Mouse (Mus musculus) adrenal gland, postnatal 36 days (tissue): ENCODE data around the gene Prkag1. TPM values are rescaled to one million over a fixed set of nuclear protein-coding genes. Genes with fewer than 3 reads are reported as not detected.
"Not testable (repeated sequence)": the region's sequence is repeated elsewhere in the genome, so short reads cannot be mapped to it uniquely, and the experiment has no call there.

Experiments
- DNase-seq, 2 experiments: peaks; one replicate each; pipeline ENCODE4 v3.0.0; 2021; ENCODE audit warnings: mixed read lengths in 1 of 2
- total RNA-seq, 2 experiments: library from RNA; stranded (reverse); gene quantifications; 2 replicates each; pipeline ENCODE4 v1.2.3; 2021

Gene Prkag1
- total RNA-seq, 2 experiments from 2014 or later: 68.3 to 87.0 TPM

DNA sequence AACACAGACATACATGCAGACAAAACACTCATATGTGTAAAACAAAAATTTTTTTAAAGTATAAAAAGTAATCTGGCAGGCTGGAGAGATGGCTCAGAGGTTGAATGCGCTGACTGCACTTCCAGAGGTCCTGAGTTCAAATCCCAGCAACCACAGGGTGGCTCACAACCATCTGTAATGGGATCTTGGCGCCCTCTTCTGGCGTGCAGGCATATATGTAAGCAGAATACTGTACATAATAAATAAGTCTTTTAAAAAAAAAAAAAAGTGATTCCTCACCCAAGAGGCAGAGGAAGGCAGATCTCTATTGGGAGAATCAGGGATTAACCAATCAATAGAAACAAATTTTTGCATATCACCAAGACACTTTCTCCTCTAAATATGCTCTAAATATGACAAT, 7.9 kb downstream of the Prkag1 start:
- DNase-seq: no peak

DNA sequence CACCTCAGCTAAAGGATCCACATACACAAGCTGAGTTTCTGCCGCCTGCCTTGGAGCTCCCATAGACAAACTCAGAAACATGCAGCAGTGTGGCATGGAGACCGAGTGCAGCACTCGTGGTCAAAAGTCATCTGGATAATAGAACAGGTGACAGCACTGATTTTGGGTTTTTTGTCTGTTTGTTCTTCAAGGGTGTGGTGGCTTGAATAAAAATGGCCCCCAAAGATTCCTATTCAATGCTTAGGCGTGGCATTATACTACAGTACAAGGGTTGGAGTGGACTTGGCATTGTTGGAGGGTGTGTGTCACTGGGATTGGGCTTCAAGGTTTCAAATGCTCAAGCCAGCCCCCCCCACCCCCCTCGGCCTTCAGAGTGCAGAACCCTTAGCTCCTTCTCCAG, 9.2 kb downstream of the Prkag1 start:
- no peak for DNase-seq

DNA sequence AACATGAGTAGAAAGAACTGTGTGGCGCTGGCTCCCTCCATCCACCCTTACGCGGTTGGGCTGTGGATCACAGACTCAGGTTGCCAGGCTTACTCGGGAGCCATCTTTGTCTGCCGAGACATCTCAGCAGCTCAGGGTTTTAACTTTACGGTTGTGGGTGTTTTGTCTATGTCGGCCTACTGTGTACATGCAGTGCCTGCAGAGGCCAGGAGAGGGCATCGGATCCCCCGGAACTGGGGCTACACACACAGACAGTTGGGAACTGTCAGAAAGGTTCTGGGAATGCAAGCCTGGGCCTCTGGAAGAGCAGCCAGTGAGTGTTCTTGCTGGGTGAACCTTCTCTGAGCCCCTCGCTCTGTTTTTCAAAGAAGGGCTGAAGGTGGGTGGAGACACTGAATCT, 9.9 kb downstream of the Prkag1 start:
- DNase-seq: peak in 1 of 2 experiments; percentile 46

DNA sequence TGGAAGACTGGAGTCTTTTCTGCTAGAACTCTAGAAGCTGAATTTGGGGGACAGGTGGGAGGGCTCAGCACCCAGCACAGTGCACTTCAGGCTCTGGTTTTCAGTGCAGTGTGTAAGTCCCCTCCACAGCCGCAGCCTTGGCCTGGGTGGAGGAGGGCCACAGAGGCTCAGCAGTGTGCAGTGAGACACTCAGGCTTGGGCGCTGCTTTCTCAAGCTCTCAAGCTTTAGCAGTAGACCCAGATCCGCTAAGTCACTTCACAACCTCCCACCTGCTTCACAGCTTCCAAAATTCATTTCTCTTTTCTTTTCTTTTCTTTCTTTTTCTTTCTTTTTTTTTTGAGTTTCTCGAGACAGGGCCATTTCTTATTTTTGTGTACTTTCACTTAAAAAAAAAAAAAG, 10.4 kb downstream of the Prkag1 start:
- DNase-seq: no peak

DNA sequence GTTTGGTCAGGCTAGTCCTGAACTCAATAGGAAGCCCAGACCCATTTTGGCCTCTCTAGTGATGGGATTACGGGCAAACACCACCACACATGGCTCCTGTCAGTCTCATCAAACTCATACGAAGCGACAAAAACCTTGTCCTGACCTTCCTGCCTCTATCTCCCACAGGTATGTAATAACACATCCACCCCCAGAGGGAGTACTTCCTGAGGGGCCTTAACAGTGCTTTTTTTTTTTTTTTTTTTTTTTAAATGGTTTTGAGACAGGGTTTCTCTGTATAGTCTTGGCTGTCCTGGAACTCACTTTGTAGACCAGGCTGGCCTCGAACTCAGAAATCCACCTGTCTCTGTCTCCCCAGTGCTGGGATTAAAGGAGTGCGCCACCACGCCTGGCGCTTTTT, 13.2 kb downstream of the Prkag1 start:
- no peak for DNase-seq

DNA sequence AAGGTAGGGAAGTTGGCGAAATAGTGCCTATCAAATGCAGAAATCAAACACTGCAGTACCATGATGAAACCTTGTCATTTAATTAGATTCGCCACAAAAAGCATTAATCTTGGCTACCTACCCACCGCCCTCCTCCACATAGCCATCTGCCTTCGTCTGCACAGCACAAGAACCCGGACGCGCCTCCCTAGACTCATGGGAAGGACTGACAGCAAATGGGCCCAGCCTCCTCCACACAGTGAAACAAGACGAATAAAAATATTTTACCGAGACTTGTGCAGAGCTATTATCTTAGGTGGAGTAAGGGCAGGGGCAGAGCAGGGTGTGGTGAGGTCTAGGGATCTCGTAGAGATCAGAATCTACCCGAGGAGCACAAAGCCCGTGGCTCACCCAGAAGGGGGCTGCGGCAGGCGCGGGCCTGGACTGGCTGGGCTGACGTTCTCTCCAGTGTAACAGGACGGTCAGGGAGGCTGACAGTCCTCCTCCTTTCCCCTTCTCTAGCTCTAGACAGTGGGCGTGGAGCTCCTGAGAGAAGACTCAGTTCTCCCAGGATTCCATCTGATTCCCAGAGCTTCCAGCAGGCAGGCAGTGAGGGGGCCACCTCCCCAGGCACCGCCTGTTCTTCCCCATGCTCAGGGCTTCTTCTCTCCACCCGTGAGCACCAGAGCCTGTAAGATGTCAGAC, 18.4 kb downstream of the Prkag1 start:
- DNase-seq: no peak

DNA sequence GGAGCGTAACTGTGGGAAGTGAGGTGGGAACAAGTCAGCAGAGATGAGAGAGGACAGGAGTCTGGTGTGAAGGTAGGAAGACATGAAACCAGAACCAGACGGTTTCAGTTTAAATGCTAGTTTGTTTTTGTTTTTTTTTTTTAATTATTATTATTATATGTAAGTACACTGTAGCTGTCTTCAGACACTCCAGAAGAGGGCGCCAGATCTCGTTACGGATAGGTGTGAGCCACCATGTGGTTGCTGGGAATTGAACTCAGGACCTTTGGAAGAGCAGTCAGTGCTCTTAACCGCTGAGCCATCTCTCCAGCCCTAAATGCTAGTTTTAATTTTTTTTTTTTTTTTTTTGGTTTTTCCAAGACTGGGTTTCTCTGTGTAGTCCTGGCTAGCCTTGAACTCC, 21.1 kb downstream of the Prkag1 start:
- not testable (repeated sequence) for DNase-seq

DNA sequence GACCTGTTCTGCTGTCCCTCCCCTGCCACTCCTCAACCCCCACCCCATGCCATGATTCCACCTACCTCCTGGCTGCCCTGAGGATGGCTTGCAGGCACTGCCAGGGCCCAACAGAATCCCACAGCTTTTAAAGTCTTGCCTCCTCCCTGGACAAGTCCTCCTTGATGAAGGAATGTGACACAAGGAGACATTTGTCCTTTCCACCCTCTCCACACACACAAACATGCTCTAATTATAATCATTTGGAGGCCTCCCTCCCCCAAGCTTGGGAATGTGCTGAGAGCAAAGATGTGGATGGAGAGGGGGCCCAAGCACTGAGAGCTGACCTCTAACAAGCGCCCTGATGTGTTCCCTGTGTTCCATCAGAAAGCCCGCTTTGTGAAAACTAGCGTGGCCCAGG, 21.9 kb downstream of the Prkag1 start, which contains the start of gene Ddn:
Ddn (minus strand) TSS at position 101 of the 400 bp plus-strand sequence.
- no peak for DNase-seq

DNA sequence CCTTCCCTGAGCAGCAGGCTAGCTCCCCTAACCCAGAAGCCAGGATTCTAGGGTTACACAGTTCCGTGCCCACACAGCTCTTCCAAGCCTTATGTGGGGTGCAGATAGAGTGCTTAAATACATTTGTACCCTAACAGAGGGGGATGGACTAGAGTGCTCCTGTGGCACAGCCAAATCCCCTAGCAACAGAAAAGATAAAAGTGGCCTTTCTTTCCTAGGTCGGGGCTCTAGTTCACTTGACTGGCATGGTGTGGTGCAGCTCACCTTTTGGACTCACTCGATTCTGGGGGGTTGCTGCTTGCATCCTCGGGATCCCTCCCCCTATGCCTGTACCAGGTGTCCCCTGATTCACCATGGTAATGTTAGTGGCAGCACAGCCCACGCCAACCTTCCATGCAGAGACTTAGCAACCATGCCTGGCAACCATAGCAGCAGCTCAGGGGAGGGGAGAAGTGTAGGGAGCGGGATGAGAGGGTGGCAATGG, 22.6 kb downstream of the Prkag1 start:
- DNase-seq: no peak

DNA sequence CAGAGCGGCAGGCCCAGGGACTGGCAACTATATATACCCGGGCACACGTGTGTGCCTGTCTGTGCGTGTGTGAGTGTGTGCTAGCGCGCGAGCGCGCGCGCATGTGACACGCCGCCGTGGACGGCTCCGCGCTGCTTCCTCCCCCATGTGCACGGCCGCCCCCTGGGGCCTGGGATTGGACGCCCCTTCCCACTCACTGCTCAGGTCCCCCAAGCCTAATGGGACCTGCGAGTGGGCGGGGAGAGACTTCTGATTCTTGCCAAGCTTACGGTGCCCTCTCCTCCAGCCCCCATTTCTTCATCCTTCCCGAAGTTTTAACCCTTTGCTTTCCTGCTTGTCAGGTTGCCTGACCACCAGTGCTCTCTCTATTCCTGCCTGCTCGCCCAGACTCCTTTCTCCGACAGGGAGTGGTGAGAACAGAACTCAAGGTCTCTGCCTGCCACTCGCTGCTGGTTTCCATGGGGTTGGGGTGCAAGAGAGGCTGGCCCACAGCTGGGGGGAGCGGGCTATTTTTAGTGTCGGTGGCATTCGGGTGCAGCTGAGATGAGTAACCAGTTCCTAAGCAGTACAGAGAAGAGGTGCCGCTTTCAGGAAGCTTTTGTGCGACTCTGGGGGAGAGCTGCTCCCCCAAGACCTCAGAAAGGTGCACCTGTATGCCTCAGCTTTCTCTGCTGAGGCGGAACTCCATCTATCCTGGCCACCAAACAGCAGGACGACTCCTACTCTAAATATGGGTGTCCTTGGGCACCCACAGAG, 23.2 kb downstream of the Prkag1 start:
- peak; percentile 65 to 75 for DNase-seq

DNA sequence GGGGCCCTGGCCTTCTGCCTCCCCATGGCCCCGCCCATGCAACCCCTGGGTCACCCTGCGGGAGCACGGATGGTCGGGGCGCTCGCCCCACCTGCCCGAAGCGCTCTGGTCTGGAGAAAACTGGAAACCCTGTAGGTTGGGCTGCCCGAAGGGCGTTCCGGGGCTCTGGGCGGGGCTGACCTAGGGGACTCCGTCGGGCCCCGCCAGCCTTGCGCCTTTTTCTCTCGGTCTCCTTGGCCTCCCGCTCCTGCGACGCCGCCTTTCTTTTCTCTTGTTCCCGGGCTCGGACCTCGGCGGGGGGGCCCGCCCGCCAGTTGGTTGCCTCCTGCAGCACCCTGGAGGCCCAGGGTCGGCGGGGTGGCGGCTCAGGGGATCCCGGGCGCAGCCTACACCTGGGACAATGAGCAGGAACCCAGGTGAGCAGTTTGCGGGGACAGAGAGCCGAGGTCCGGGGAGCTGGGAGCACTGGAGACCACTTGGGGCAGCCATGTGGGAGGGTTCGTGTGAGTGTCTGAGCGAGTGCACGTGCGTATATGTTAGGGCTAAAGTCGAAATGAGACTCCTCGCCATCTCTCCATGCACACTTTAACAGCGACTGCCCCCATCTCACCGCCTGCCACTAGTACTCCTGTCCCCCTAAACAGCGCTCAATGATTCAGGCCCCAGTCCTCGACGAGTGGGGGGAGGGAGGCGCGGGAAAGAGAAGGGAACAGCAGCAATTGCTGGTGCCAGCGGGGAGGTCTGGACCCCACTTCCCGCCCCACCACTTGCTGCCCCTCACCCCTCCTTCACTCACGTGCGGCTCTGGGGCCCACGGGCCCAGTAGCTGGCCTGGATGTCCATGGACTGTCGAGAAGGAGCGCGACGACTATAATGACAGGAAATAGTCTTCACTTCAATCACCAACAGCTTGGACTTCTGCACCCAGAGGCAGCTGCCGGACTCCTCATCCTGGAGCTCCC, 24.2 kb downstream of the Prkag1 start:
- DNase-seq: peak in 1 of 2 experiments; percentile 39

DNA sequence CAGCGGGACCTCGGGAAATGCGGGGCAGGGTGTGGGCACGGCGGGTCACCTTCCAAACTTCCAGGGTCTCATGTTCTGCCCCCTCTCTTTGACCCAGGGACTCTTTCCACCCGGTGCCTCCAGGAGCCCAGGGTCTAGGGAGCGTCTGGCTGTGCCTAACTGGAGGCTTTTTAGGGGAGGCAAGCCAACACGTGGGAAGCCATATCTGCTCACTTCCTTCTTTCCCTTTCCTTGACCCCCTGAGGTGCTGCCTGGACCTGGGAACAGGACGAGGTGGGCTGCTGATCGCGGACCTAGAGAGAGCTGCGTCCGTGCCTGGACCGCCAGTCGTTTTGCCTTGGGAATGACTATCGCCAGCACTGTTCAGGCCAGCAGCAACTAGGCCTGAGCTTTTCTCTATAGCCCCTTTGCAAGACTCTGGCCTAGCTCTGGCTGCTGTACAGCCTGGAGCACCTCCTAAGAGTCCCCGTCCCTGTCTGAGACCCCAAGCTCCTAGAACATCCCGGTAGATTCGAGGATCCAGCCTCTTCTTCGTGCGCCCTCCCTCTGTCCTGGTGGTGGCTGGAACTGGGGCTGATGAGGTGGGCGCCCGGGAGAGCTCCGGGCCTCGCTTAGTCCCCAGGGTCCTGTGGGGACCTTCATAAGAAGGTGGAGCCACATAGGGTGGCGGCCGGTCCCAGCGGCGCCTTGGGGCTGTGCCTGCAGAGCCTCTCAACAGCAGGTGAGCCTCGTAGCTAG, 25.1 kb downstream of the Prkag1 start:
- DNase-seq: peak in 1 of 2 experiments; percentile 18

DNA sequence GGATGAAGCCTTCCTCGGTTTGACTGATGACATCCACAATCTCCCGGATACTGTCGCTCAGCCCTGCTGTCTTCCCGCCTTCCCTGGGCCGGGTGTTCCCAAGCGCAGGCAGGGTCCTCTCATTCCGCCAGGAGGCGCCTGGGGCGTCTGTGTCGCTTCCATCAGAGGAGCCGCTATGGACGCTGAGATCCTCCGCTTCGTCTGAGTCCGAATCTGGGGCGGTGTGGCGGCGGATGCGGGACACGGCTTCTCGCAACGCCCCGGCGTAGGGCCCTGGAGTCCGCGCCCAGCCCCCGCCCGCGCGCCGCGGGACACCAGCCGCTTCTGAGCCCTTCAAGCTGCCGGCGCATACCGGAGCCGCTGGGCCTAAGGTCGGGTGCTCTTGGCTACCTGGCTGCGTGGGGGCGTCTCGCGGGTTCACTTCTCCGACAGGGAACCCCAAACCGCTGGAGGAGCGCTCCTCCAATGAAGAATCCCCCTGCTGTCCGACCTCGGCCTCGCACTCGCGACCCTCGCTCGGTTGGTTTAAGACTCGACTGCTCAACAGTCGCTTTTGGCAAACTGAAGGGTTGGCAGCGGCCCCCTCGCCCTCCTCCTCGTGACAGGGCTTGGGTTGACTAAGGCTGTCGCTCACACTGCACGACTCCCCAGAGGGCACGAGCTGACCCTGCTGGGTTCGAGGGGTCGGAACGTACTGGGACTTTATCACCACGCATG, 25.8 kb downstream of the Prkag1 start:
- peak; percentile 80 to 85 for DNase-seq

DNA sequence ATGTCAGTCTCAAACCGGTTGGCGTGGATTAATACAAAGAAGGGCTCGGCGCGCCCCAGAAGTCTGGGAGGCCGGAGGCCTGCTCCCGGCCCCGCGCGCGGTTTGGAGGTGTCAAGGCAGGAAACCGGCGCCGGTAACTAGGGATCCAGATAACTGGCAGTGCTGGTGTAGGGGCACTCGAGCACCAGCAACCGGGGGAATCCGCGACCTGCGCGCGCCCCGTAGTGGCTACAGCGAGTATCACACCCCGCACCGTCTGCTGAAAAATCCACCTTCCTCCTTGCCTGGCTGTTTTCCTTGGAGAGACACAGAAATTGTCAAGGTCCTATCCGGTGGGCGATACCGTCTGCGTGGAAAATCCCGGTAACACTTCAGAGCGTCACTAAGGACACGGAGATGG, 27.3 kb downstream of the Prkag1 start:
- peak; percentile 86 to 90 for DNase-seq

DNA sequence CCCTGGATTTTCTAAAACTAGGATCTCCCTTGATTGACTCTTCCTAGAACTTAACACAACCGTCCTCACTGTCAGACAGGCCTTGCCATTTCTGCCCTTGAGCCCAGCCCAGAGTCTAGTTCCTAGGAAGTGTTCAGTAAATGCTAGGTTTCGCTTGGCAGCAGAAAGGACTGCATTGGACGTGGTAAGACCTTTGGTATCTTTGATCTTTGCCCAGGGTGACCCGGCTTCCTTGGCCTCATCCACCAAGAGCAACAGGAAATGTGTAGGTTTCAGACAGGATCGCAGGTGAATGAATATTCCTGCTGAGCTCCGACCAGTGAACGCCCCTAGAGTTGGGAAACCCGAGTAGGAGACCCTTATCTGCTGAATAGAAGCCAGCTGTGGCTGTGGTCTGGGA, 28.4 kb downstream of the Prkag1 start:
- no peak for DNase-seq

DNA sequence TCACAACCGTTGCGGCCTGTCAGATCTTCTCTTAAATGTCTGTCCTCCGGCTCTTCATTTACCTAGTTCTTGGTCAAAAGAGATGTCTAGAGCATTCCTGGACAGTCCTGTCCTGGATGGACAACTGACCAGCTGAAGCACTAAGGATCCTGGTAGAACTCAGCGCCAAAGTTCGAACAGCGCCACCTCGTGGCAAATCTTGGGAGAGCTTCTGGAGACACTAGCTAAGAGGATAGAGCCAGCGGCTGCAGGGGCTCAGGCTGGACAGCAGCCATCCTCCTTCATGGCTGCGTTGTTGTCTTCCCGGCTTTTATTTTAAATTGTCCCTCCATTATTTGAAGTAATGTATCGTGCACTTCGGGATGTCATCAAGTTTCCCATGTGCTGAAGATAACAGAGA, 31.9 kb downstream of the Prkag1 start:
- peak; percentile 87 to 89 for DNase-seq

DNA sequence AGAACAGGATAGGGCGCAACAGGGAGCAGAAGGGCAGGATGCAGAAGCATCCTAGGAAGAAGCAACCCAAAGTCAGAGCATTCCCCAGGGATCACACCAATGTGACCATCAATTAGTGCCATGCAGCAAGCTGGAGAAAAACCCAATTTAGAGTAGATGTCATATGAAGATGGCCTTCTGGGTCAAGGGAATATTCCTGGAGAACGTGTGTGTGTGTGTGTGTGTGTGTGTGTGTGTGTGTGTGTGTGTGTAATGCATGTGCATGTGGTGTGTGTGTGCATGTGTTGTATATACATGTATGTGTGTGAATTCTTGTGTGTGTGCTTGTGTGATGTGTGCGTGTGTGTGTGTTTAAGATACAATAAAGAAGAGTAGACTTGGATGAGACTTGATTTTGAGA, 32.4 kb downstream of the Prkag1 start:
- DNase-seq: no peak

DNA sequence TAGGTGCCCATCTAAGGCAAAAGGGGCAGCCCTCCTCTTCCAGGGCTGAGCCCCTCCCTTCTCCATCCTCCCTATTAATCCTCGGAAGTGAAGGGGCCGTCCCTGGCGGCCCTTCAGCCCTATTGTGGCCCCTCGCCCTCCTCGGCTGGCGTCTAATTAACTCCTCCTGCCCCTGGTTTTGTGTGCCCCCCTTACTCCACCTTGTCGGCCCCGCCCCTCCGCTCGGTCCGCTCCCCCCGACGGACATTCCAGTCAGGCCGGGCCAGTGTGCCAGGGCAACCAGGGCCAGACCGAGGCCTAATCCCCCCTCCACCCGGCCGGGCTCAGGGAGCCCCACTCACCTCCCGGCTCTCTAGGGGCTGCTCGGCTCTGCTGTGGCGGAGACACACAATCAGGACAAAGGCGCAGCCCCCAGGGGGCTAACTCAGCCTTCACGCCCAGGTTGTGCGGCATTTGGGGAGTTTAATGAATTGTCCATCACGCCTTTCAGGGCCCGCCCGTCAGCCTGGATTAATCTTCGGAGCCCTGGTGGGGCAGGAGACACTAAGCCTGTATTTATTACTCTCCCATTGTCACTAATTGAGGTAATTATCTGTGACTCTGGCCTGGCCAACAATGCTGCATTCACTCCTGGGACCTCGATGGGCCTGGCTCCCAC, 33.4 kb downstream of the Prkag1 start:
- no peak for DNase-seq

DNA sequence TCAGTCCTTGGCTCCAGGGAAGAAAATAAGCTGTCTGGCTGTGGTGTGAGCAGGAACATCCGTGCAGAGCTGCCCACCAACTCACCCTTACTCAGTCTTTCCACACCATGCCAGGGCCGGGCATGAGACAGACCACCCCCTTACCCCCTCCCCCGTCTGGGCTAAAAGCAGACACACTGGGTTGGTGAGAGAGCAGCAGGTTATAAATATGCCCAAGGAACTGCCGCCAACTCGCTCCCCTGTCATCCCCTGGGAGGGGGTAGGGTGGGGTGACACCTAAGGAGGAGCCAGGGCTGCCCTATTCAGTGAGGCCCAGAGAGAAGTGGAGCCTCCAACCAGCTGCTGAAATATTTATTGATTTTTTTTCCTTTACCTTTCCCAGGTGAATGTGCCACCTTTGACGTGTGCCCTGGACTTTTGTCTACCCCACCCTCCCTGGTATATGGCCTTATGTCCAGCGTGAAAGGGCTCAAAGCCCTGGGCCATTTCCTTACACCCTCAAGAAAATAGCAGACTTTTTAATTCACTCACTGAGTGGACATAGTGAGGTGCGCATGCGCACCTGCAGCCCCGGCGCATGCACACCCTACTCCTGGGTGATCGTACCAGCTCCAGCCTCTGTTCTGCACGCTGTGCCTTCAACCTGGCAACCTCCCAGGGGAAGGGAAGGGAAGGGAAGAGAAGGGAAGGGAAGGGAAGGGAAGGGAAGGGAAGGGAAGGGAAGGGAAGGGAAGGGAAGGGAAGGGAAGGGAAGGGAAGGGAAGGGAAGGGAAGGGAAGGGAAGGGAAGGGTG, 34.3 kb downstream of the Prkag1 start:
- no peak for DNase-seq
